Mouse (Mus musculus) ES-Bruce4 (cell line): ENCODE results near the gene Vps37c.

Experiments used
- CTCF ChIP-seq: IDR thresholded peaks from one replicate; pipeline ENCODE4 v1.8.1; 2011; ENCODE audit warnings: low read depth, low read length
- EP300 ChIP-seq: IDR thresholded peaks from 2 replicates; pipeline ENCODE4 v1.6.1; 2011; ENCODE audit warnings: low read depth, low read length; ENCODE audit not compliant: insufficient read depth
- POLR2A ChIP-seq: IDR thresholded peaks from one replicate; pipeline ENCODE4 v1.8.1; 2011; ENCODE audit warnings: low read length; ENCODE audit not compliant: insufficient read depth

DNA sequence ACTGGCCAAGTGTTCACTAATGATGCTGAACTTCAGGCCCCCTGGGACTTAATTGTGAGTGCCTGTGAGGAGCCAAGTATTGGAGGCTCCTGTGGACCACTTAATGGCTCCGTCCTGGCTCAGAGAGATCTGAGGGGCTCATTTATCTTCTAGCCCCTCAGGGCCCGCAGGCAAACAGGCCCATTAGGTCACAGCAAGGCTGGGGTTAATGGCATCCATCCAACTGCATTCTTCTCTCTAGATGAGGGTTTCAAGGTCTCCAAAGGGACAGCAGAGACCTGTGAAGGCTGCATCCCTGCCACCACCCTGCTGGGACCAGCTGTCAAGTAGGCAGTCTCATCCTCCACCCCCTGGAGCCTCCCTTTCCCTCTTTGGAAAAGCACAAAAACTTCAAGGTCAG, 31.2 kb downstream of the Vps37c start:
- TF ChIP-seq CTCF (no peak), POLR2A (no peak), EP300 (no peak)
